Mouse (Mus musculus) embryonic fibroblast, embryonic 13.5 days (primary cell): ENCODE measurements around the gene Fbxl4.

ENCODE experiments used
- CTCF ChIP-seq: IDR thresholded peaks from 2 replicates; pipeline ENCODE4 v1.5.1; 2011; ENCODE audit warnings: mild to moderate bottlenecking, control low read depth, low read length, moderate library complexity, borderline replicate concordance; ENCODE audit not compliant: insufficient read depth
- POLR2A ChIP-seq: IDR thresholded peaks from 2 replicates; pipeline ENCODE4 v1.6.1; 2011; ENCODE audit warnings: low read depth, mild to moderate bottlenecking, control low read depth, low read length, moderate library complexity

DNA sequence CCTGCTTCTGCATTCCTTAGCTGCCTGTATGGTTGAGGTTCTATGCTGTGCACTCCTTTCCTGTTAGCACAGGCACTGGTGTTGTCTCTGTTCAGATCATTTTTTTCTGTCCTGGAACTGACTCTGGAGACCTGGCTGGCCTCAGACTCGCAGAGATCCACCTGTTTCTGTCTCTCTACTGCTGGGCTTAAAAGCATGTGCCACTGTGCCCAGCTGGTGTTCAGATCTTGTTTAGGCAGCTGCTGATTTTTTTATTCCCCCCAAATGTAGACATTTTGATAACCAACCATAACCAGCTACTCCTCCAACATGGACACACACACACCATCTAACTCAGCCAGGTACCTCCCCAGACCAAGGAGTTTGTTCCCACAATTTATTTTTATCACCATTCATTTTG lies 112.2 kb downstream of the Fbxl4 start:
- TF ChIP-seq CTCF (no peak), POLR2A (no peak)
